Mouse (Mus musculus) ovary, adult 18-20 months (tissue): ENCODE data around the gene Ceacam18.
"Not testable (repeated sequence)": the region's sequence is repeated elsewhere in the genome, so short reads cannot be mapped to it uniquely, and the experiment has no call there.

Experiments
- DNase-seq: peaks from one replicate; pipeline ENCODE4 v3.0.0; 2022; ENCODE audit warnings: low spot score, mixed read lengths

Gene Ceacam18

GRCm38 (mm10) chr7:43634500-43634899, at the start of gene Ceacam18:
Gene Ceacam18, plus strand, starts transcription at chr7:43634707.
- DNase-seq, result no peak

DNA sequence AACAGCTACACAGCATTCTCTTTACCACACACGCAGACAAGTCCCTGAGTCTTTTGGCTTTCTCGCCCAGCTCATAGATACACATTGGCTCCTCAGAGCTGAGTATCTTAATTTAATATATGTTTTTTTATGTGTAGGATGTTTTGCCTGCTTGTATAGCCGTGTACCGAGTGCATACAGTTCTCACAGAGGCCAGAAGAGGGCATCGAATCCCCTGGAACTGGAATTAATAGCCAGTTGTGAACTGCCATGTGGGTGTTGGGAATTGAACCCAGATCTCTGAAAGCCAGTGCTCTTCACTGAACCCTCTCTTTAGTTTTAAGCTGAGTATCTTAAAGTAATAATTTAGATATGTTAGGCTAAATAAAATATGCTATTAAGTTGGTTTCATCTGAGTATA, 49.7 kb upstream of the Ceacam18 start:
- no peak for DNase-seq

- DNase-seq, result no peak
These were observed 32.6 kb upstream of the Ceacam18 start for GRCm38 (mm10) chr7:43601884-43602283.

DNA sequence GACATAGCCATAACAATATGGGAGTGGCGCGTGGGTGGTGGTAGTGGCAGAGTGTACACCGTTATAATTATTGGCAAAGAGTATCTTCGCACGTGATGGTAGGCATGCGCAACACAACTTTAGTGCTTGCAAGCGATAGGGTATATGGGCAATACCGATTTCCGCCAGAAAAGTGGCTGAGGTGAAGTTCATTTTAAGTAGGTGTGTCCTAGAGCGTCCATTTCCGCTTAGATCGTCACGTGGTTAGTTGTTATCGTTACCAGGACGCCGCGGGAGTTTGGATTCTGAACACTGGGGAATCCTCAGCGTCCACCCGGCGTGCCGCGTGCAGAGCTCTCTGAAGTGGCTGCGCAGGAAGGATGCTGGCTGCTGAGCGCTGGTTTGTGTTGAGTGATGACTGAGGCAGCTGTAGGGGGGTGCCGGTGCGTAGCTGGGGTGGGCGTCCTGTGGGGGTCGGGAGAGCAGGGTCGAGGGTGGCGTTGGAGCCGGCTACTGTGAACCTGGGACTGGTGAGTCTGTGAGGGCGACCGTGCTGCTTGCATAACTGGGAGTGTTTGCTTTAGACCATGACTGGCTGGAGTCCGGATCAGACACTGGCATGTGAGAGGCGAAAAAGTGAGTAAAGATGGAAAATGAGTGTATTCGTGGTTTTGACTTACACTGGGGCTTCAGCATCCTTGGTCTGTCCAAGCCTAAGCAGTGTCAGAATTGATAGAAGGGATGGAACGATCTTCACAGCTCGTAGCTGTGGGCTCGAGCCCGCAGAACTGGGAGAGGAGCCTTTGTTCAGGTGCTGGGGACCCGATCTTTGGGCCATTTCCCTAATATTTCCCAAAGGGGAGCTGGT, 27.4 kb upstream of the Ceacam18 start, which contains the start of gene Zfp819:
Zfp819 (plus strand) TSS at position 274 of the 847 bp plus-strand sequence.
- peak; percentile 42 for DNase-seq

DNA sequence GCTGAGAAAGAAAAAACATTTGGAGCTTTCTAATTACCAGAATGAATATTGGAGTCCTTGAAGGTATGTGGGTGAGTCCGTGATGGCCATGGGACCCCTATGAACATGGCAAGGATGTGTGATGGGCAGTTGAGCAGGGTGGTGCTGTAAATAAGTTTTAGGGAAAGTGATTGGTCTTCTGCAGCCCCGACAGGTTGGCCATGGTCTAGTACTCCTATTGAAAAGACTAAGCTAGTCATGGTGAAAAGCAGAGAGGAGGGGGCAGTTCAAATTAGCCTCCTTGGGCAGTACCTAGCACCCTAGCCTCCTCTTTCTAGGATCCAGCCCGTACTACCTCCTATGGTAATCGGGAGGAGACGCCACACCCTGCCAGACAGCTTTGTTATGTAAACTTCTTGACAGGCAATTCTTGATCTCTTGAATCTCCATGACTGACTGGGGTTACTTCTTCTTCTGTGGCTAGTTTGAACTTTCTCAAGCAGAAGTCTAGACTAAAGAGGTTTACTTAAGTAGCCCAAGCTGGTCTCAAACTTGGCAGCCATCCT, 26.7 kb upstream of the Ceacam18 start:
- DNase-seq, result no peak

DNA sequence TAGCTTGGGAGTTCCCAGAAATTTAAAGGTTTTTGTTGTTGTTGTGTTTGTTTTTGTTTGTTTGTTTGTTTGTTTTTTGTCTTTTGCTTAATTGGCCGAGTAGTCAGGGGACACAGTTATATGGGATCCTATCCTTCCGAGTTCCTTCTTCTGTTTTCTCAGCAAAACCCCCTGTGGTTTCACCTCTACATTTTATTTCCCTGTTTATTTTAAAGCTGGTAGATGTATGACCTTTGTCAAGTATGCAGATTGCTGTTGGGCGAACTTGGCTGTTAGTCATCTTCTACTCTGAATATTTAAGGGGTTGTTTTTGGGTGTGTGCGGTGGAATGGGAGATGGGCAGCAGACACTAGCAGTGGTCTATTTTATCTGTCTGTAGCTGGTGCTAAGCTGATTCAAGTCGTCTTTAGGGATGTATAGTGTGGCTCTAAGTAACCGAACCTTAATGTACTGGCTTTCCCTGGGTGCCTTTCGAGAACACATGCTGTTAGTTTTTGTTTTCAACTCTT, 26.1 kb upstream of the Ceacam18 start:
- DNase-seq, result no peak

- no peak for DNase-seq
These were observed 20.5 kb upstream of the Ceacam18 start for GRCm38 (mm10) chr7:43613816-43614551.

DNA sequence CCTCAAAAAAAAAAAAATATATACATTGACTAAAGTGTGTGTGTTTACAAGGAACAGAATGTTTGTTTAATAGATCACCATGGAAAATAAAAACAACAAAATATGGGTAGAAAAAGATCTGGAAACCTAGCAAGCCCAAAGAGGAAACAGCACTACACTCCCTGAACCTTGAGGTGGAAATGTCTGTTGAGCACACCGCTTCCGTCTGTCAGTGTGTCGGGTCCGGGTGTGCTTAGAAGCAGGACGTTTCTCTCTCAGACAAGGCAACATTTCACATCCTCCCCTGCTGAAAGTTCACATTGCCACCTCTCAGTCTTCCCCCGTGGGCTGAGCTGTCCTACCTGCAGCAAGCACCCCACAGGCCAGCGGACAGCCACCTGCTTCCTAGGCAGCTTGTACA, 11.6 kb upstream of the Ceacam18 start:
- DNase-seq, result no peak

GRCm38 (mm10) chr7:43623819-43624218, 10.7 kb upstream of the Ceacam18 start:
- DNase-seq, result no peak

DNA sequence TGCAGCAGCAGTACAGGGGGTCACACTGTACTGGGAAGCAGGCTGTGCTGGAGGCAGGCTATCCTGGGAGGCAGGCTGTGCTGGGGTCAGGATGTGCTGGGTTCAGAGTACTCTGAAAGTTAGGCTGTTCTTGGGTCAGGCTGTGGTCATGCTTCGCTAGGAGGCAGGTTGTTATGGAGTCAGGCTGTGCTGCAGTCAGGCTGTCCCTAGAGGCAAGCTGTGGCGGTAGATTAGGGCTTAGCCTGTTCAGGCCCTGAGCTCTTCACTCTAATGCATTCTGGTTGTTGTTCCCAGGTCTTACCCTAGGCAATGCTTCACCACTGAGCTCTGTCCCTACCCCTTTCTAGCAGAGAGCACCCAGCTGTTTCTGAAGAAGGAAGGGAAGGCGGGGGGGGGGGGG, 9.4 kb upstream of the Ceacam18 start:
- no peak for DNase-seq

DNA sequence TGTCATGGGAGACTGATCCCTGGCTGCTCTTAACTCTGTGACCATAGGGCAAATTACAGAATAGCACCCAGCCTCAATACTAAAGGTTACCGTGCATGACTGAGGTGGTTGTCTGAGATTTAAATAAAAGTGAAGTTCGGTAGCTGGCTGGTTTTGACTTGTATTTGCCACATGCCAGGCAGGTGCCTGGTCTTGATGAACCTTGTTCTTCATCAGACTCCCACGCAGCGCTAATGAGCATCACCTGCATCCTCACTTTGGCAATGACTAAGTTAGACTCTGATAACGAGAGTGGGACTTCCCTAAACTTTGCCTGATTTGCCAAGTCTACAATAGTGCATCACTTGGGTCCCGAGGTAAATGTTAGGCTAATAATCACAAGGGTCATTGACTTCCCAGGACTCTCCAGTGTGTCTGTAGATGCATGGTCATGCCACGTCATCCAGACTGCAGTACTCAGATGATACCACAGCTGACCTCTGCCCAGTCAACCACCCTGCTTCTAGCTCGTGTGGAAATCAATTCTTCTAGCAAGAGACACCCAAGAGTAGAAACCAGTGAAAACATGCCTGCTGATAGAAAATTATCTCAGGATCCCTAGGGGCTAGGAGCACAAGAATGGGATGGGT, 8.6 kb upstream of the Ceacam18 start:
- no peak for DNase-seq

- DNase-seq, result no peak
These were observed 567 bp upstream of the Ceacam18 start for GRCm38 (mm10) chr7:43633940-43634339.

GRCm38 (mm10) chr7:43636194-43636593, 1.7 kb downstream of the Ceacam18 start:
- DNase-seq, result no peak

- no peak for DNase-seq
These were observed 2.6 kb downstream of the Ceacam18 start for GRCm38 (mm10) chr7:43637118-43637517.

DNA sequence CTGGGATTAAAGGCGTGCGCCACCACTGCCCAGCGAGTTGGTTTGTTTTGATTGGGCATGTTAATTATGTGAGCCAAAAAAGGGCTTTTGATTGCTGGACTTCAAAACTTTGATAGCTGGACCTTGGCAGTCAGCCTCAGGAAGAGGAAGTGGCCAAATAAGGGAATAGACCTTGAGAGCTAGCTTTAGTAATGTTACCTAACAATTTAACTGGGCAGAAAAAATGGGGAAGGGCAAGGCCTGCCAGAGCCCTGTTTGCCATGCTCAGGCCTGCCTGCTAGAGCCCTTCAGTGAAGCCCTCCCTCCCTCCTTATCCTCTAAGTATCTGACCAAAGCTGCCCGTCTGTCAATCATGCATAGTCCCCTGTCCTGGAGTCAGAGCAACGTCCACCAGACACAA, 8.1 kb downstream of the Ceacam18 start:
- peak; percentile 54 for DNase-seq

DNA sequence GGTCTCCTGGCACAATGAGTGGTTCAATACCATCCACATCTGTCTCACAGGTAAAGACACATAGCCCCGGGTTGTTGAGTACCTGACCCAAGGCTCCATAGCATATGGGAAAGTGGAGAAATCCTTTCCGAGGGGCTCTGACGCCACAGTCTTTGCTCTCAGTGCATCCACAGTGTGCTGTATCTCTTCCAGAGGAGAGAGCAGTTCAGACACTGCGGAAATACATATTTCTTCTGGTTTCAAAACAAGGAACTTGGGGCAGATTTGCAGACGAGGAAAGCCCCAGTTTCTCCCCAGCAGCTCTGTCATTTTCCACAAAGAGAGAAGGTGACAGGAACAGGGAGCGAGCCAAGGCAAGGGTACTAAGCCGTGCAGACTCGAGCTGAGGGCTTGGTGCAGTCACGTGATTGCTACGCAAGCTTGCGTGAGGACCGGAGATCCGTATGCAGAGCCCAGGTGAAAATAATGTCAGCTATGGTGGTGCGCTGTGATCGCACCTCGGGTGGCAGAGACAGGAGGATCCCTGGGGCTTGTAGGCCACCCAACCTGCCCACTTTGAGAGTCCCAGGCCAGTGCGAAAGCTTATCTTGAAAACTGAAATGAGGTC, 8.6 kb downstream of the Ceacam18 start:
- no peak for DNase-seq

DNA sequence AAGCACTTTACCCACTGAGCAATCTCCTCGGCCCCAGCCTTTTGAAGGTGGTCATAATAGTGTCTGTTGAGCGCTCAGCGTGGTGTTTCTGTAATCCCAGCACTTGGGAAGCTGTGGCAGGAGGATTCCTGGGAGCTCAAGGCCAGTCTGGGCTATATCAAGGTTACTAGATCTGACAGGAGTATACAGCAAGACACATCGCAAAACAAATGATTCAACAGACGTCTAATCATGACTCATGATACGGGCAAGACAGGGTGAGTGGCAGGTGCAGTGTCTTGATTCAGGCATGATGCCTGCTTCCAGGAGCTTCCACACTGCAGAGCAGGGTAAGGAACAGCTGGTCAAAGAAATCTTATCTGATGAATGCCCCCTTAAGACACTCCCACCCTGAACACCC, 18.2 kb downstream of the Ceacam18 start:
- no peak for DNase-seq

DNA sequence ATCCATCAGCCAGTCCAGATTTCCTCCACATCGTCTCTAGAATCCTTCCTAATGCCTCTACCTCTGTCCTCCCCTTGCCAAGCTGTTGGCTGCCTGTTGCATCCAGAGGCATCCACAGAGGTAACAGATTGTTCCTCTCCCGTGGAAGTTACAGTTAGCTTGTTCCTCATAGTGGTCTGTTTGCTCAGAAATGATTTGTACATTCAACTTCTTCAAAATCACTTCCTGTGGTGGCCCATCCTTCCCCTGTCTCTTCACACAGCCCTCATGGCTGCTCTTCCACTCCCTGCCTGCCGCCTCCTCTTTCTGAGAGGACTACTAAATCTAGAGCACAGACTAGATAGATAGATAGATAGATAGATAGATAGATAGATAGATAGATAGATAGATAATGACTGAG, 20.0 kb downstream of the Ceacam18 start:
- no peak for DNase-seq

- no peak for DNase-seq
These were observed 21.7 kb downstream of the Ceacam18 start for GRCm38 (mm10) chr7:43656232-43656631.

- DNase-seq, result no peak
These were observed 25.5 kb downstream of the Ceacam18 start, which contains the start of gene Siglece for GRCm38 (mm10) chr7:43660002-43660401. Gene Siglece, minus strand, starts transcription at chr7:43660161.

DNA sequence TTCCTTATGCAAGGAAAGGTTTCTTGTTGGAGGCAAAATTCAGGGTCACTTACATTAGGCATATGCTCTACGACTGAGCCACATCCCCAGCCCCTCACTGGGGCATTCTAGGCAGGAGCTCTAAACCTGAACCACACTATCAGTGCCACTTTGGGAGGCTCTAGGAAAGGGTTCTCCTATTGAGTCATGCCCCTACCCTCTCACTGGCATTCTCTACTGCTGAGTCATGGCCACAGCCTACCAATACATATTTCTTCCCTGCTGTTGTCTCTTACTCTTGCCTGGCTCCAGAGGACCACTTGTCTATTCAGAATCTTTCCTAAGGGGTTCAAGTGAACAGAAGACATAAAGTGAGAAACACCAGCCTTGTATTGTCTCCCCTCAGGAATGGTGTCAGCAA, 28.3 kb downstream of the Ceacam18 start:
- DNase-seq, result no peak

- DNase-seq, result not testable (repeated sequence)
These were observed 32.7 kb downstream of the Ceacam18 start for GRCm38 (mm10) chr7:43667221-43667620.
